Mouse (Mus musculus) MEL-GATA-1-ER (cell line): Measurements from ENCODE around the gene Zfp217.
A peak's percentile ranks its signal among the peaks of the same experiment; 100 is the strongest.
"Not testable (repeated sequence)": the region's sequence is repeated elsewhere in the genome, so short reads cannot be mapped to it uniquely, and the experiment has no call there.

ENCODE experiments used
- DNase-seq: peaks from one replicate; pipeline ENCODE4 v3.0.0-alpha.2; 2012; ENCODE audit warnings: low read depth; ENCODE audit errors: extremely low read depth

Gene Zfp217

GRCm38 (mm10) chr2:170147661-170148153, at the start of gene Zfp217:
Gene Zfp217, minus strand, starts transcription at chr2:170148103.
- DNase-seq, result peak; percentile 59

- no peak for DNase-seq
Measured at GRCm38 (mm10) chr2:170195542-170196089, 47.7 kb upstream of the Zfp217 start.

- no peak for DNase-seq
Measured at GRCm38 (mm10) chr2:170194845-170195244, 46.9 kb upstream of the Zfp217 start.

GRCm38 (mm10) chr2:170193850-170194249, 45.9 kb upstream of the Zfp217 start:
- no peak for DNase-seq

GRCm38 (mm10) chr2:170193211-170193610, 45.3 kb upstream of the Zfp217 start:
- peak; percentile 67 for DNase-seq

GRCm38 (mm10) chr2:170192731-170193149, 44.8 kb upstream of the Zfp217 start:
- DNase-seq, result peak; percentile 38

- DNase-seq, result no peak
Measured at GRCm38 (mm10) chr2:170188721-170189120, 40.8 kb upstream of the Zfp217 start.

- DNase-seq, result no peak
Measured at GRCm38 (mm10) chr2:170185137-170185837, 37.4 kb upstream of the Zfp217 start.

- DNase-seq, result peak; percentile 88
Measured at GRCm38 (mm10) chr2:170184175-170184983, 36.5 kb upstream of the Zfp217 start.

GRCm38 (mm10) chr2:170183851-170184174, 35.9 kb upstream of the Zfp217 start:
- DNase-seq, result no peak

GRCm38 (mm10) chr2:170181862-170182261, 34.0 kb upstream of the Zfp217 start:
- no peak for DNase-seq

- DNase-seq, result not testable (repeated sequence)
Measured at GRCm38 (mm10) chr2:170180769-170181168, 32.9 kb upstream of the Zfp217 start.

GRCm38 (mm10) chr2:170179317-170179716, 31.4 kb upstream of the Zfp217 start:
- DNase-seq, result no peak

- no peak for DNase-seq
Measured at GRCm38 (mm10) chr2:170177323-170177722, 29.4 kb upstream of the Zfp217 start.

- DNase-seq, result no peak
Measured at GRCm38 (mm10) chr2:170176284-170176926, 28.5 kb upstream of the Zfp217 start.

- peak; percentile 57 for DNase-seq
Measured at GRCm38 (mm10) chr2:170175661-170176150, 27.8 kb upstream of the Zfp217 start.

GRCm38 (mm10) chr2:170175190-170175589, 27.3 kb upstream of the Zfp217 start:
- no peak for DNase-seq

GRCm38 (mm10) chr2:170169062-170169461, 21.2 kb upstream of the Zfp217 start:
- no peak for DNase-seq

GRCm38 (mm10) chr2:170165649-170166048, 17.7 kb upstream of the Zfp217 start:
- DNase-seq, result no peak

GRCm38 (mm10) chr2:170163671-170164462, 16.0 kb upstream of the Zfp217 start:
- no peak for DNase-seq
